Mouse (Mus musculus) lung, postnatal 0 days (tissue): ENCODE measurements around the gene Tnr. TPM values are rescaled to one million over a fixed set of nuclear protein-coding genes. Genes with fewer than 3 reads are reported as not detected.

Experiments
- ATAC-seq: fragments of 200-750 bp; cut with Nextera tagmentation; 2 replicates; pipeline ENCODE4 v1.8.0; 2017; ENCODE audit warnings: moderate library complexity
- DNase-seq: peaks from one replicate; pipeline ENCODE4 v3.0.0-alpha.2; 2016; ENCODE audit warnings: low spot score
- H3K27ac ChIP-seq: fragments of 300-500 bp; sonication (generic); 2 replicates; pipeline ENCODE4 v1.5.1; 2014; ENCODE audit warnings: antibody characterized with exemption, mild to moderate bottlenecking, low read length, mixed read lengths
- H3K27me3 ChIP-seq: fragments of 300-500 bp; sonication (generic); replicated peaks from 2 replicates; pipeline ENCODE4 v1.6.1; 2014; ENCODE audit warnings: low read length, mixed read lengths; ENCODE audit not compliant: insufficient read depth
- H3K36me3 ChIP-seq: fragments of 300-500 bp; sonication (generic); 2 replicates; pipeline ENCODE4 v1.6.1; 2014; ENCODE audit warnings: low read length, mixed read lengths; ENCODE audit not compliant: insufficient read depth
- H3K4me1 ChIP-seq: fragments of 300-500 bp; sonication (generic); 2 replicates; pipeline ENCODE4 v1.6.1; 2014; ENCODE audit warnings: antibody characterized with exemption, low read depth, low read length, mixed read lengths; ENCODE audit not compliant: insufficient read depth
- H3K4me2 ChIP-seq: fragments of 300-500 bp; sonication (generic); replicated peaks from 2 replicates; pipeline ENCODE4 v1.6.1; 2014; ENCODE audit warnings: low read depth, mild to moderate bottlenecking, low read length, moderate library complexity, mixed read lengths
- H3K4me3 ChIP-seq: fragments of 300-500 bp; sonication (generic); 2 replicates; pipeline ENCODE4 v1.5.1; 2014; ENCODE audit warnings: low read depth, low read length
- H3K9ac ChIP-seq: fragments of 300-500 bp; sonication (generic); replicated peaks from 2 replicates; pipeline ENCODE4 v1.6.1; 2014; ENCODE audit warnings: low read depth, mild to moderate bottlenecking
- H3K9me3 ChIP-seq: fragments of 300-500 bp; sonication (generic); 2 replicates; pipeline ENCODE4 v1.6.1; 2016; ENCODE audit warnings: low read length, mixed read lengths
- CTCF ChIP-seq: IDR thresholded peaks from 2 replicates; pipeline ENCODE4 v1.5.1; 2016; ENCODE audit warnings: antibody characterized with exemption, mild to moderate bottlenecking
- EP300 ChIP-seq: IDR thresholded peaks from 2 replicates; pipeline ENCODE4 v1.6.1; 2016; ENCODE audit warnings: antibody characterized with exemption, mild to moderate bottlenecking, control low read depth
- WGBS: fragments of 180-500 bp; shearing (Covaris S2); extraction: QIAGEN DNeasy Blood & Tissue Kit; methylation state at CpG from one replicate; pipeline ENCODE4 v1.1.7; 2014; 5-methylcytosine and 5-hydroxymethylcytosine counted together
- polyA plus RNA-seq: library from polyadenylated mRNA; unstranded; fragments of >200 nt; fragmentation: Nextera tagmentation; extraction: Ambion mirVana; gene quantifications from 2 replicates; pipeline ENCODE4 v1.2.1, GENCODE M21; 2015

Tnr gene
- polyA plus RNA-seq, 1 experiment from 2014 or later: not detected

DNA sequence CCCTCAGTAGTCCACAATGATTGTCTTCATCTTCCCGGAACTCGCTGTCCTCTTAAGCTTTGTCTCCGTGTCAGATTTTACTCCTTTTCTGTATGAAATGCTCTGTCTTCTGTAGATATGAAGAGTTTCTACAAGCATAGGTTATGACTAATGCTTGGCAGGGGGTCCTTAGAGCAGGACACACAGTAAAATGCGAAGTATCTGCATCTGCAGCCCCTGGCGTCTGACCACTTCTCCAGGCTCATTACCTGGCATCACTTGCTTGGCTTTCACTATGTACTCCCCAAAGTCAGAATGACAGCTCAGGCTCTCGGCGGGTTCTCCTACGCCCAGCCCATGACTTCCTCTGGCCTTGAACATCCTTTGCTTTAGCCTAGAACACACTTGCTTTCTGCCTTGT, 147.6 kb downstream of the Tnr start:
- Histone ChIP-seq H3K9ac (no peak overlapping the region), H3K9me3 (no peaks in the 10 kb centered on the region), H3K4me3 (no peak overlapping the region), H3K27me3 (no peaks in the 10 kb centered on the region), H3K27ac (peak overlapping the region; percentile 43), H3K4me1 (0 out of 2 replicates have a peak, but pooled peaks cover 3% of the 10 kb centered on the region), H3K4me2 (no peak overlapping the region), H3K36me3 (no peaks in the 10 kb centered on the region)
- no peak for ATAC-seq
- TF ChIP-seq CTCF: no peak
- TF ChIP-seq EP300: no peak
- no peak for DNase-seq
- 71% methylated on average over 8 of the region's 8 CpGs for WGBS

GRCm38 (mm10) chr1:159674240-159674639, 150.7 kb downstream of the Tnr start:
- Histone ChIP-seq H3K36me3 (no peaks in the 10 kb centered on the region), H3K4me2 (no peak overlapping the region), H3K4me1 (0 out of 2 replicates have a peak, but pooled peaks cover 3% of the 10 kb centered on the region), H3K9ac (no peak overlapping the region), H3K4me3 (no peak overlapping the region), H3K27ac (no peak overlapping the region), H3K9me3 (no peaks in the 10 kb centered on the region), H3K27me3 (no peaks in the 10 kb centered on the region)
- TF ChIP-seq EP300 (no peak), CTCF (no peak)
- WGBS: 43% methylated on average over 1 of the region's 1 CpGs
- no peak for DNase-seq
- no peak for ATAC-seq

DNA sequence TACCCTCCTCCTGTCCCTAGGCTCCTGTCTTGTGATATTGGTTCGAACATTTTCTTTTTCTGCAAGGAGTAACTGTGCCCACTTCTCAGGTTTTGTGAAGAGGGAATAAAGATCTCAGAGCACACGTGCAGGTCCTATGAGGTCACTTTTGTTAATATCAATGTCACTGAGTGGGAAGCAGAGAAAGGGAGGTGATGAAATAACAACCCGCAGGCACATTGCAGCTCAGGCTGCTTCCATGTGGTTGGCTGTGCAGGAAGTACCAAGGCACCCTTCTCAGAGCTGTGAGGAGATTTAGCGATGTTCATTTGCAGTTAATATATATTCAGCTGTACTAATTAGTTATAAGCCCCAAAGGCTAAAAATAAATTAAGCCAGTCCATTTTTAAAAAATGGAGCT, 151.9 kb downstream of the Tnr start:
- DNase-seq: no peak
- ATAC-seq: no peak
- Histone ChIP-seq H3K36me3 (no peaks in the 10 kb centered on the region), H3K9ac (no peak overlapping the region), H3K27me3 (no peaks in the 10 kb centered on the region), H3K4me1 (0 out of 2 replicates have a peak, but pooled peaks cover under 1% of the 10 kb centered on the region), H3K4me2 (no peak overlapping the region), H3K27ac (no peak overlapping the region), H3K9me3 (no peaks in the 10 kb centered on the region), H3K4me3 (no peak overlapping the region)
- TF ChIP-seq CTCF (no peak), EP300 (no peak)
- WGBS: 52% methylated on average over 4 of the region's 4 CpGs

GRCm38 (mm10) chr1:159678221-159678935, 154.8 kb downstream of the Tnr start:
- Histone ChIP-seq H3K27me3 (no peaks in the 10 kb centered on the region), H3K36me3 (no peaks in the 10 kb centered on the region), H3K4me1 (no peaks in the 10 kb centered on the region), H3K27ac (no peak overlapping the region), H3K4me3 (no peak overlapping the region), H3K4me2 (no peak overlapping the region), H3K9me3 (no peaks in the 10 kb centered on the region), H3K9ac (no peak overlapping the region)
- TF ChIP-seq EP300 (no peak), CTCF (no peak)
- 44% methylated on average over 10 of the region's 10 CpGs for WGBS
- DNase-seq (peak; percentile 13), ATAC-seq (no peak)

GRCm38 (mm10) chr1:159681252-159681651, 157.7 kb downstream of the Tnr start:
- Histone ChIP-seq H3K36me3 (no peaks in the 10 kb centered on the region), H3K27me3 (no peaks in the 10 kb centered on the region), H3K9me3 (no peaks in the 10 kb centered on the region), H3K9ac (no peak overlapping the region), H3K27ac (no peak overlapping the region), H3K4me1 (no peaks in the 10 kb centered on the region), H3K4me2 (no peak overlapping the region), H3K4me3 (no peak overlapping the region)
- ATAC-seq: no peak
- TF ChIP-seq CTCF: no peak
- TF ChIP-seq EP300: no peak
- no peak for DNase-seq
- WGBS: 33% methylated on average over 2 of the region's 2 CpGs

GRCm38 (mm10) chr1:159686476-159687231, 163.1 kb downstream of the Tnr start:
- Histone ChIP-seq H3K27me3 (no peaks in the 10 kb centered on the region), H3K36me3 (no peaks in the 10 kb centered on the region), H3K4me3 (no peak overlapping the region), H3K4me1 (0 out of 2 replicates have a peak, but pooled peaks cover 4% of the 10 kb centered on the region), H3K9ac (no peak overlapping the region), H3K4me2 (no peak overlapping the region), H3K27ac (no peak overlapping the region), H3K9me3 (no peaks in the 10 kb centered on the region)
- DNase-seq: peak; percentile 72
- TF ChIP-seq CTCF (no peak), EP300 (no peak)
- 15% methylated on average over 9 of the region's 9 CpGs for WGBS
- ATAC-seq: peak; percentile 86
